Mouse (Mus musculus) kidney, postnatal 0 days (tissue): ENCODE data around the gene Cdc42se2. TPM values are rescaled to one million over a fixed set of nuclear protein-coding genes. Genes with fewer than 3 reads are reported as not detected.

ENCODE experiments used
- ATAC-seq: fragments of 200-750 bp; cut with Nextera tagmentation; replicated peaks from 2 replicates; pipeline ENCODE4 v1.8.0; 2017; ENCODE audit warnings: low read depth, moderate number of reproducible peaks, moderate TSS enrichment, moderate library complexity; ENCODE audit not compliant: low FRiP score
- DNase-seq: peaks from one replicate; pipeline ENCODE4 v3.0.0-alpha.2; 2016; ENCODE audit warnings: low spot score
- H3K27ac ChIP-seq: fragments of 300-500 bp; sonication (generic); 2 replicates; pipeline ENCODE4 v1.5.1; 2014; ENCODE audit warnings: mild to moderate bottlenecking
- H3K27me3 ChIP-seq: fragments of 300-500 bp; sonication (generic); 2 replicates; pipeline ENCODE4 v1.6.1; 2014; ENCODE audit warnings: low read length, mixed read lengths; ENCODE audit not compliant: insufficient read depth
- H3K36me3 ChIP-seq: fragments of 300-500 bp; sonication (generic); 2 replicates; pipeline ENCODE4 v1.6.1; 2014; ENCODE audit warnings: low read length, mixed read lengths; ENCODE audit not compliant: insufficient read depth
- H3K4me1 ChIP-seq: fragments of 300-500 bp; sonication (generic); replicated peaks from 2 replicates; pipeline ENCODE4 v1.6.1; 2014; ENCODE audit warnings: antibody characterized with exemption, low read length, mixed read lengths; ENCODE audit not compliant: insufficient read depth
- H3K4me2 ChIP-seq: fragments of 300-500 bp; sonication (generic); 2 replicates; pipeline ENCODE4 v1.6.1; 2014; ENCODE audit warnings: mild to moderate bottlenecking, low read length, moderate library complexity, mixed read lengths
- H3K4me3 ChIP-seq: fragments of 300-500 bp; sonication (generic); replicated peaks from 2 replicates; pipeline ENCODE4 v1.5.1; 2014; ENCODE audit warnings: low read depth, low read length
- H3K9ac ChIP-seq: fragments of 300-500 bp; sonication (generic); 2 replicates; pipeline ENCODE4 v1.6.1; 2014; ENCODE audit warnings: low read depth, low read length
- H3K9me3 ChIP-seq: fragments of 300-500 bp; sonication (generic); replicated peaks from 2 replicates; pipeline ENCODE4 v1.6.1; 2016; ENCODE audit warnings: low read length, inconsistent platforms, mixed read lengths
- CTCF ChIP-seq: IDR thresholded peaks from 2 replicates; pipeline ENCODE4 v1.5.1; 2016; ENCODE audit warnings: antibody characterized with exemption, low read depth, mild to moderate bottlenecking, moderate library complexity
- WGBS: fragments of 180-500 bp; shearing (Covaris S2); extraction: QIAGEN DNeasy Blood & Tissue Kit; methylation state at CpG from one replicate; pipeline ENCODE4 v1.1.7; 2014; 5-methylcytosine and 5-hydroxymethylcytosine counted together
- polyA plus RNA-seq: library from polyadenylated mRNA; unstranded; fragments of >200 nt; fragmentation: Nextera tagmentation; extraction: Ambion mirVana; gene quantifications from 2 replicates; pipeline ENCODE4 v1.2.1, GENCODE M21; 2015

Cdc42se2 gene
- polyA plus RNA-seq, 1 experiment from 2014 or later = 64.3 TPM

DNA sequence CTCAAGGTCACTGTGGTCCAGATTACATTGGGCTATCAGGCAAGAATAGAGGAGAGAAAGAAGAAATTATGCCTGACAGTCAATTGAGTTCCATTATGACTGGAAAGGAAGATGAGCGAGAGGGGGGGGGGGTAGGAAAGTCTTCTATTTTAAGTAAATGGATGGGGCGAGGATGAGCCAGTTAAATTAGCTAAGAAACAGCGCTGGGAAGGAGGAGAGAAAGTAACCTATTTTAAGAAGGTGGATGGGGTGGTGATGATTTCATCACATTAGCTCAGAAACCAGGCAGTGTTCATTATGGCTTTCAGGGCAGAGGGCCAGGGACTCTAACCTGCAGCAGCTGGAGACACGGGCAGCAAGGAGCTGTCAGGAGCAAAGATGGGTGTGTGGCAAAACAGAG lies 36.0 kb upstream of the Cdc42se2 start:
- no peak for ATAC-seq
- DNase-seq = no peak

DNA sequence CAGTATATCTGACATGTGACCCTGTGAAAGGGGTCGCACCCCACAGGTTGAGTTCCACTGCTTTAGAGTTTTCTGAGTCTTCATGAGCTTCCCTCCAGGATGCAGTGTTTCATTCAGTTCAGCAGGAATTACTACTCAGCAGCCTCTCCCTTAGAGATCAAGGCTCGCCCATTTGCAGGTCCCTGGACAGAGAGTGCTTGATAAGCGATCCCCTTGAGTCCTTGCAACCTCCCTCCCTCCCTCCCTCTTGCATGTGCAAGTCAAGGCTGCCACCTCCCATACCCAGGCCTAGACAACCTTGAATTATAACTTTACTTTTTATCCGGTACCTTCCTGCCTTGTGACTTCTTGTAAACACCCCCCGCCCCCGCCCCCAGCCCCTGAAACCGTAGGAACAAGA lies 32.0 kb upstream of the Cdc42se2 start:
- ATAC-seq = no peak
- no peak overlapping the region for H3K4me2 ChIP-seq
- no peaks in the 10 kb centered on the region for H3K27me3 ChIP-seq
- TF ChIP-seq CTCF = no peak
- no peak overlapping the region for H3K4me3 ChIP-seq
- 47% methylated on average over 7 of the region's 7 CpGs for WGBS
- H3K36me3 ChIP-seq = no peaks in the 10 kb centered on the region
- H3K9me3 ChIP-seq = no peaks in the 10 kb centered on the region
- no peaks in the 10 kb centered on the region for H3K4me1 ChIP-seq
- no peak overlapping the region for H3K9ac ChIP-seq
- no peak overlapping the region for H3K27ac ChIP-seq
- no peak for DNase-seq

More for the DNA sequence above, 36.0 kb upstream of the Cdc42se2 start:
- no peak for TF ChIP-seq CTCF
- Histone ChIP-seq H3K27ac (no peak overlapping the region), H3K4me2 (no peak overlapping the region), H3K4me3 (no peak overlapping the region), H3K9ac (no peak overlapping the region), H3K36me3 (no peaks in the 10 kb centered on the region), H3K27me3 (no peaks in the 10 kb centered on the region), H3K4me1 (no peaks in the 10 kb centered on the region), H3K9me3 (no peaks in the 10 kb centered on the region)
- 75% methylated on average over 4 of the region's 4 CpGs for WGBS

DNA sequence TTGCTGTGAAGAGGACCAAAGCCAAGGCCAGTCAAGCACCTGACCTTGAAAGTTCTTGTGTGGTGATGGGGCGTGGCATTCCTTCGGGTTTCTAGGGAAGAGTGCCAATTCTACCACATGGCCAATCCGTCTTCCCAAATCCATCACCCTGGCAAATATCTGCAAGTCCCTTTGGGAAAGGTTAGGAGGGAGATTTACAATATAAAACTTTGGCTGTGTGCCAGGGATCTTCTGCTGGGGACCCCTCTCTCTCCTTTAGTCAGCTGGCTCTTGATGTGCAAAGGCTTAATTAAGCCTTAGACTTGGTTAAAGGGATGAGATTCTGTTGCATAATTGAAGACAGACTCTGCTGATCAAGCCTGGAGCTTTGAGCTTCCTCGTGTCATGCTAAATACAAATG lies 30.0 kb upstream of the Cdc42se2 start:
- WGBS = 58% methylated on average over 4 of the region's 4 CpGs
- no peaks in the 10 kb centered on the region for H3K27me3 ChIP-seq
- H3K36me3 ChIP-seq = no peaks in the 10 kb centered on the region
- H3K4me2 ChIP-seq = no peak overlapping the region
- ATAC-seq (no peak), DNase-seq (no peak)
- no peak overlapping the region for H3K27ac ChIP-seq
- no peak overlapping the region for H3K9ac ChIP-seq
- no peaks in the 10 kb centered on the region for H3K9me3 ChIP-seq
- H3K4me1 ChIP-seq = no peaks in the 10 kb centered on the region
- no peak for TF ChIP-seq CTCF
- no peak overlapping the region for H3K4me3 ChIP-seq

GRCm38 (mm10) chr11:54815659-54816058 lies 28.2 kb upstream of the Cdc42se2 start:
- Histone ChIP-seq H3K9ac (no peak overlapping the region), H3K4me3 (no peak overlapping the region), H3K4me2 (no peak overlapping the region), H3K36me3 (no peaks in the 10 kb centered on the region), H3K4me1 (no peaks in the 10 kb centered on the region), H3K9me3 (no peaks in the 10 kb centered on the region), H3K27me3 (no peaks in the 10 kb centered on the region), H3K27ac (no peak overlapping the region)
- ATAC-seq (no peak), DNase-seq (no peak)
- TF ChIP-seq CTCF = no peak

DNA sequence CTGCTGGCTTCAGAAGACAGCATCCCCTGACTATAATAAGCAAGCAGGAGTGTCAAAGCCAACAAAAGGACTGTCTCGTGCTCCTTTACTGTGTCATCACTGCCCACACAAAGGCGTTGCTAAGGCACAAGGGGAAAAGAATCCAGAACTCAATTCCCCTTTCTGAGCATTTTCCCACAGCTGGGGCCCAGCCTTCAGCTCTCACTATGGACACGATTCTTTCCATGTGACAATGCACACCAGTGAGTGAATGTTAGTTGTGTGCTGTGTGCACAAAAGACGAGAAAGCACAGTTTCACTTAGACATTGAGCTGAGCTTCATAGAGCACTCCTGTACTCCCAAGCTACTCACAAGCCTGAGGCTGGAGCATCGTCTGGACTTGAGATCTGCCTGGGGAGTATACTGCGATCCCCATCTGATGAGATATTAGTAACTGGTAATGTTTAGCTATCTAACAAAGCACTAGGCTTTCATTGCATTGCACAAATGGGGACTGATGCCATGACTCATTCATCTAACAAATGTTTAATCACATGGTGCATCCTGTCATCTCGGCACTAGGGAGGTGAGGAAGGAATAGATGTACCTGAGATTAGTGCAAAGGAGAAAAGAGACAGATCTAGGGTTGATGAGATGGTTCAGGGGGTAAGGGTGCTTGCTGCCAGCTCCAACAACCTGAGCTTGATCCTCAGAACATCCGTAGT lies 25.5 kb upstream of the Cdc42se2 start:
- Histone ChIP-seq H3K4me2 (no peak overlapping the region), H3K9me3 (no peaks in the 10 kb centered on the region), H3K27me3 (no peaks in the 10 kb centered on the region), H3K36me3 (no peaks in the 10 kb centered on the region), H3K4me1 (no peaks in the 10 kb centered on the region), H3K9ac (no peak overlapping the region), H3K27ac (no peak overlapping the region), H3K4me3 (no peak overlapping the region)
- DNase-seq (no peak), ATAC-seq (no peak)
- no peak for TF ChIP-seq CTCF
- 63% methylated on average over 8 of the region's 8 CpGs for WGBS

GRCm38 (mm10) chr11:54812314-54812713 lies 24.8 kb upstream of the Cdc42se2 start:
- WGBS = 76% methylated on average over 4 of the region's 4 CpGs

DNA sequence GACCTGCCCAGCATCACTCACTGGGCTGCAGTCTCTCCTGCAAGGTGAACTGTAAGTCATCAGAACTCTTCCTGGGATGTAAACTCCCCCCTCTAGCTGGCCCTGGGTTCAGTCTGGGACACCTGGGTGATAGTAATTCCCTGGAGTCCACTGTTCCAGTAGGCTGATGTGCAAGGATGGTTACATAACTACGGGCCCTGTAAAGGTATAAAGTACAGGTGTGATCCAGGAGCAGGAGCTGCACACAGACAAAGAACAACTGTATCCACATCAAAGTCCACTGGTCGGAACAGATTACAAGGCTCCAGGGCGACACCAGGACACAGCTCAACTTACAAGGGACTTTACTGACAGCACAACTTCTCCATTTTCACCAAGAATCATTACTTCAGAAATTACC lies 23.6 kb upstream of the Cdc42se2 start:
- Histone ChIP-seq H3K27ac (no peak overlapping the region), H3K4me1 (no peaks in the 10 kb centered on the region), H3K27me3 (no peaks in the 10 kb centered on the region), H3K4me3 (no peak overlapping the region), H3K9ac (no peak overlapping the region), H3K4me2 (no peak overlapping the region), H3K36me3 (no peaks in the 10 kb centered on the region), H3K9me3 (no peaks in the 10 kb centered on the region)
- WGBS = 51% methylated on average over 3 of the region's 3 CpGs
- no peak for DNase-seq
- ATAC-seq = no peak
- no peak for TF ChIP-seq CTCF

More at GRCm38 (mm10) chr11:54812314-54812713, 24.8 kb upstream of the Cdc42se2 start:
- DNase-seq = no peak
- Histone ChIP-seq H3K36me3 (no peaks in the 10 kb centered on the region), H3K27me3 (no peaks in the 10 kb centered on the region), H3K9me3 (no peaks in the 10 kb centered on the region), H3K4me1 (no peaks in the 10 kb centered on the region), H3K4me3 (no peak overlapping the region), H3K9ac (no peak overlapping the region), H3K4me2 (no peak overlapping the region), H3K27ac (no peak overlapping the region)
- no peak for ATAC-seq
- TF ChIP-seq CTCF = no peak
